Mouse (Mus musculus): ENCODE measurements at regions not wholly inside any gene's neighbourhood (a gene's known extent, or its start where the extent isn't known, plus 50 kb on each side); places are given as distances from the start of the nearest gene placed in this dataset.

DNA sequence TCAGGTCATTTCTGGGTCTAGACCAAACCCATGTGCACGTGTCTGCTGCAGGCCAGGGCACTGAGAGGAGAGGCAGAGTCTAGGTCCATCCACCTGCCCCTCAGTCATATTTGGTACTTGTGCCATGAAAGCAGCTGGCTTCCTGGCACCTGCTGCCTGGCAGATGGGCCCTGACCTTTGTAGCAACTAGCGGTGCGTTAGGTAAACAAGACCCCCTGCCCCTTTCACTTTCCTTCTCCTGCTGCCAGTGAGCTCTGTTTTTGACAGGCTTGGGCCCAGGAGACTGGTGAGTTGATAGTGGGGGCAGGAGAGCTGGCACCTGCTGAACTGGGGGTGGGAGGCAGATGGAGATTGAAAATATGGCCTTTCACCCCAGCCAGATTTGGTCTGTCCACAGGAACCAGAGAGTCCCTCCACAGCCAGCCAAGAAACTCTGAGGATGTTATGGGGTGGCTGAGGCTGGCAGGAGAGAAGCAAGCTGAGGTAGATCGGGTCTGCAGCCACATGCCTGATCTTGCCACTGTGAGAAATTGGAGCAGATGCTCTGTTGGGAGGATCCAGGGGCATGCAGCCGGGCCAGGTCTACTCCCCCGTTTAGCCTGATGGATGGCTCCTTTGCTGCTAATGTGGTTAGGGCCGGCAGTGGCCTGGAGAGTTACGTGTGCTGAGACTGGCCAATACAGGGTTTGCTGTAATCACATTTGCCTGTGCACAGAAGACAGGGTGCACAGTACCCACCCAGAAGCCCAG is 316.6 kb upstream of the 4931429L15Rik start:
- Histone ChIP-seq H3K9me3 (replicated peaks) (no peaks in the 10 kb centered on the region), H3K4me3 (no peak overlapping the region), H3K27ac (no peak overlapping the region), H3K27me3 (ENCODE audit: low read depth, poor library complexity, severe bottlenecking) (no peaks in the 10 kb centered on the region), H3K36me3 (no peaks in the 10 kb centered on the region), H3K4me1 (no peaks in the 10 kb centered on the region)
- 64% methylated on average over 8 of the region's 8 CpGs for WGBS
- no peak for DNase-seq (ENCODE audit: low spot score)

DNA sequence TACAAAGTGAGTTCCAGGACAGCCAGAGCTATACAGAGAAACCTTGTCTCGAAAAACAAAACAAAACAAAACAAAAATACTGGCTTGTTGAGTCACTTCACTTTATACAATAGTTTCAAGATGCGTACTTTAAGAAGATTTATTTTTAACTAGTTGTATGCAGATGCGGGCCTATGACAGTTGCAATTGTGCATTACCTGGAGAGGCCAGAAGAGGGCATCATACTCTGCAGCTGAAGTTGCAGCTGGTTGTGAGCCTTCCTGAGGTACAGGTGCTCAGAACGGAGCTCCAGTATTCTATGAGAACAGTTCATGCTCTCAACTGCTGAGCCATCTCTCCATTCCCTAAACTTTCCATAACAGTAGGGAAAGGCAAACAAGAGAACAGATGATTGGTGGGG is 314.2 kb upstream of the 4931429L15Rik start:
- Histone ChIP-seq H3K4me1 (no peaks in the 10 kb centered on the region), H3K36me3 (no peaks in the 10 kb centered on the region), H3K4me3 (no peak overlapping the region), H3K9me3 (replicated peaks) (no peaks in the 10 kb centered on the region), H3K27me3 (ENCODE audit: low read depth, poor library complexity, severe bottlenecking) (no peaks in the 10 kb centered on the region), H3K27ac (no peak overlapping the region)
- 80% methylated on average over 4 of the region's 4 CpGs for WGBS
- DNase-seq (ENCODE audit: low spot score), result no peak

DNA sequence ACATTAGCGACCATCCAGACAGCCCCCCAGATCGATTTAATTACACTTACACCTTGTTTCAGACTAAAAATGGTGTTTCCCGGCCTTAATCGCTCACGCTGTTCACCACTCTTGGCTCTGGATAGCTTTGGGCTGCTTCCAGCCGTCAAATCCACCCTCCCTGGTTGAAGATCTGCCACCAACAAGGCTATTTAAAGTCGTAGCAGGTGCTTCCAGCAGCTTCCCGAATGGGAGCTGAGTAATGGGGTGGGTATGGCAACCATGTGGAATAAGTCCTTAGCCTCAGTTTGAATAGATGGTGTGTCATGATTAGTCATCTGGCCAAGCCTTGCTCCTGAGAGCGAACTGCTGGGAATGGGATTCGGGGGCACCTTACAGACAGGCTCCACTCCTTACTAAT is 312.8 kb upstream of the 4931429L15Rik start:
- 83% methylated on average over 10 of the region's 10 CpGs for WGBS

DNA sequence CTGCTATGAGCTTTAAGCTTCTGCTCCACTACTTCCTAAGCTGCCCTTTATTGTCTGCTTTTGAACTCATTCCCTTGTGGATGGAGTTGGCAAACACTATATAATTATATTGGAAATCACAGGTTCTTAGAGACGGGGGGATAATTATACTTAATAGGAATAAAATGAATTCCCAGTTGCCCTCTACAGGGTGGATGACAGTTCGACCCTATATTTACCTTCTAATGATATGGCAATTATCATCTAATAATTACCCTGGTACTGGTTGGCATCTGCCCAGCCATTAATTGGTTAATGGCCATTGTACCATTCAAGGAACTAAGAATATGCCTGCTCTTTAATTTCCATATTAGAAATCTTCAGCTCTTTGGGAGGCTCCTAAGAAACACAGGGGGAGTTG is 302.5 kb upstream of the 4931429L15Rik start:
- Histone ChIP-seq H3K4me3 (no peak overlapping the region), H3K4me1 (peaks cover 7% of the 10 kb centered on the region; the same call in 1 of the 2 replicates), H3K27me3 (ENCODE audit: low read depth, poor library complexity, severe bottlenecking) (0 out of 2 replicates have a peak, but pooled peaks cover 5% of the 10 kb centered on the region), H3K9me3 (replicated peaks) (no peaks in the 10 kb centered on the region), H3K27ac (no peak overlapping the region), H3K36me3 (no peaks in the 10 kb centered on the region)
- 89% methylated on average over 2 of the region's 2 CpGs for WGBS
- no peak for DNase-seq (ENCODE audit: low spot score)

More for the DNA sequence above, 312.8 kb upstream of the 4931429L15Rik start:
- Histone ChIP-seq H3K4me3 (no peak overlapping the region), H3K27ac (no peak overlapping the region), H3K27me3 (ENCODE audit: low read depth, poor library complexity, severe bottlenecking) (no peaks in the 10 kb centered on the region), H3K36me3 (no peaks in the 10 kb centered on the region), H3K9me3 (replicated peaks) (no peaks in the 10 kb centered on the region), H3K4me1 (no peaks in the 10 kb centered on the region)
- no peak for DNase-seq (ENCODE audit: low spot score)

DNA sequence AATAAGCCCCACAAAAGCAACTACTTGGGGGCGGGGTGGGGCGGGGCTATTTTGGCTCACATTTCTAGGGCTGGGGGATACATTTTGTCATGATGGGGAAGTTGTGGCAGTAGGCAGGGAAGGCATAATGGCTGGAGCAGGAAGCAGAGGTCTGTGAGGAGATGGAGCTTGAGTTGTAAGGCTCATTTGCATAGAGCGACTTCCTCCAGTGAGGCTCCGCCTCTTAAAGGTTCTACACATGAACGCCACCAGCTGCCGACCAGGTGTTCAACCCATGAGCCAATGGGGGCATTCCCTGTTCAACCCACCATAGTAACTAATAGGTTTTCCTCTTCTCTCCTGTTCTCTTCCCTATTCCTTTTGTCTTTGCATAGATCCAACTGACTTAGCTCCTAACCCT is 302.1 kb upstream of the 4931429L15Rik start:
- Histone ChIP-seq H3K36me3 (no peaks in the 10 kb centered on the region), H3K27ac (no peak overlapping the region), H3K4me3 (no peak overlapping the region), H3K9me3 (replicated peaks) (no peaks in the 10 kb centered on the region), H3K27me3 (ENCODE audit: low read depth, poor library complexity, severe bottlenecking) (0 out of 2 replicates have a peak, but pooled peaks cover 5% of the 10 kb centered on the region), H3K4me1 (peaks cover 7% of the 10 kb centered on the region; the same call in 1 of the 2 replicates)
- WGBS, result 90% methylated on average over 6 of the region's 6 CpGs
- no peak for DNase-seq (ENCODE audit: low spot score)

DNA sequence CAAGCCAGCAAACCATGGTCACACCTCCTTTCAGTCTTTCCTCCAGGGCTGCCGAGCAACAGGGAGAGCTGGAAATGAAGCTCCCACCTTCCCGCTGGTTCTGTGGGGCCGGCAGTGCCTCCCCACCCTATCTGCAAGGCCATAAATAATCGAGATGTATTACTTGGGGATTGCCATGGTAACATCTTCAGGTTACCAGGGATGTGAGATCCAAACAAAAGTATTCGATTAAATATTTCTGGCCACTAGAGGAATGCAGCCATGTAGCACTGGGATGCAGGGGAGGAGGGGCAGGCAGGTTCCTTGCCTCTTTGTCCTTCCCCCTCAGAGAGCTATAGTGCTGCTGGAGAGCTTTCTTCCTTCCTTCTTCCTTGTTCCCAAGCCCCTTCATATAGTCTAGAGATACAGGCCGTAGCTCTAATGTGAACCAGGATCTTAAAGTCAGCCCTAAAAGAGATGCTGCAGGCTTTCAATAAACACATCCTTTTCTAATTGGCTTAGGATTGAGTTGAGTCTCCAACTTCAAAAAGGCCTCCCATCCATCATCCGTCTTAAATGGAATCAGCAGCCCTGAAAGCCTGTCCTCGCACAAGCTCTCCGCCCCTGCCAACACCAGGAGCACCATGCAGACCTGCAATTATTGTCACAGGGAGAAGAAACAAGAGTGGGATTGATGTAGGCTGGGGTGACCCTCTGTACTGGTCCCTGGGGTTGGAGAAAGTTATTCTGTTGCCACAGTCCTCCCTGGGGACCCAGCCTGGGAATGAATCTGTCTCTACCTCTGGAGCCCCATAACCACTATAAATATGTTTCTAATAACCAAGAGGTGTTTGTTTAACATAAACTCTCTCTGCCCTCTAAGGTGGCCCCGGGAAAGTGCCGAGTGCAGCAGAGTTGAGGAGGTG is 290.6 kb upstream of the 4931429L15Rik start:
- H3K27me3 ChIP-seq (ENCODE audit: low read depth, poor library complexity, severe bottlenecking), result peaks cover 34% of the 10 kb centered on the region
- no peaks in the 10 kb centered on the region; the same call in 1 of the 2 replicates for H3K9me3 ChIP-seq (replicated peaks)
- peak overlapping the region; percentile 72 for H3K27ac ChIP-seq
- no peaks in the 10 kb centered on the region for H3K36me3 ChIP-seq
- H3K4me3 ChIP-seq, result no peak overlapping the region; the same call in 1 of the 2 replicates
- H3K4me1 ChIP-seq, result peaks cover 34% of the 10 kb centered on the region
- DNase-seq (ENCODE audit: low spot score), result peak; percentile 75
- WGBS, result 19% methylated on average over 11 of the region's 11 CpGs

DNA sequence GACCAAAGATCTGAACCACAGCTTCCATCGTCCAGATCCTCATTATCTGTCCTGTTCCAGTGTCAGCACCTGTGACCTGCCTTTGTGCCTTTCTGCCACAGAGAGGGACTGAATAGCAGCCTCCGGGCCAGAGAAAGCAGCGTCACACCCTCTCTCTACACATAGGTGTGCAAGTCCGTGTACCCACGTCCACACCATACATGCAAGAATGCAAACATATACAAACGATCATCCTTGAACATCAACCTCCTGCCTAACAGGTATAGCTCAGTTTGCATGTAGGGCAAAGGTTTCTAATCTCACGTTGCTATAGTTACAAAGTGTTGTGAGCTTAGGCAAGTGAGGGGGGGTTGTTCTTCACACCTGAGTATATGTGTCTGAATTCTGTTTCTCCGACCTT is 288.9 kb upstream of the 4931429L15Rik start:
- Histone ChIP-seq H3K9me3 (replicated peaks) (no peaks in the 10 kb centered on the region; the same call in 1 of the 2 replicates), H3K27ac (no peak overlapping the region), H3K36me3 (no peaks in the 10 kb centered on the region), H3K4me3 (no peak overlapping the region), H3K4me1 (peaks cover 34% of the 10 kb centered on the region), H3K27me3 (ENCODE audit: low read depth, poor library complexity, severe bottlenecking) (peaks cover 31% of the 10 kb centered on the region)
- DNase-seq (ENCODE audit: low spot score), result no peak
- 89% methylated on average over 8 of the region's 8 CpGs for WGBS

DNA sequence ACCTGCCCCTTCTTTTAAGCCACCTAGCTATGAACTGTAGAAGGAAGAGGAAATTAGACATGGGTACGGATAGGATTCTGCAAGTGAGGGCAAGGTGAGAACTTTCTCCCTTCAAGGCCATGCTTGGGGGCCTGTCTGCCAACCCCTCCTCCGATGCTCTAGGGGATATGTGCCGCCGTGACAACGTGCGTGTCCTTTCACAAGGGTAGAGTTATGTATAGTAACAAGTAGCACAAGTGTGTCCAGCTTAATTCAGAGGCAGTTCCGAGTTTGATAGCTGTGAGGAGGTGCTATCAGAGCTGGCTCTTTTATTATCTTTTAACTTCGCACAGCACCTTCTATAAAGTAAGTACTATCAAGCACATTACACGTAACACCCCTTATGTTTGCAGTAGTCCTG is 281.0 kb upstream of the 4931429L15Rik start:
- no peaks in the 10 kb centered on the region for H3K9me3 ChIP-seq (replicated peaks)
- H3K27ac ChIP-seq, result no peak overlapping the region
- DNase-seq (ENCODE audit: low spot score), result no peak
- WGBS, result 90% methylated on average over 9 of the region's 9 CpGs
- H3K36me3 ChIP-seq, result no peaks in the 10 kb centered on the region
- no peak overlapping the region for H3K4me3 ChIP-seq
- H3K4me1 ChIP-seq, result peaks cover 31% of the 10 kb centered on the region
- H3K27me3 ChIP-seq (ENCODE audit: low read depth, poor library complexity, severe bottlenecking), result 0 out of 2 replicates have a peak, but pooled peaks cover 5% of the 10 kb centered on the region

DNA sequence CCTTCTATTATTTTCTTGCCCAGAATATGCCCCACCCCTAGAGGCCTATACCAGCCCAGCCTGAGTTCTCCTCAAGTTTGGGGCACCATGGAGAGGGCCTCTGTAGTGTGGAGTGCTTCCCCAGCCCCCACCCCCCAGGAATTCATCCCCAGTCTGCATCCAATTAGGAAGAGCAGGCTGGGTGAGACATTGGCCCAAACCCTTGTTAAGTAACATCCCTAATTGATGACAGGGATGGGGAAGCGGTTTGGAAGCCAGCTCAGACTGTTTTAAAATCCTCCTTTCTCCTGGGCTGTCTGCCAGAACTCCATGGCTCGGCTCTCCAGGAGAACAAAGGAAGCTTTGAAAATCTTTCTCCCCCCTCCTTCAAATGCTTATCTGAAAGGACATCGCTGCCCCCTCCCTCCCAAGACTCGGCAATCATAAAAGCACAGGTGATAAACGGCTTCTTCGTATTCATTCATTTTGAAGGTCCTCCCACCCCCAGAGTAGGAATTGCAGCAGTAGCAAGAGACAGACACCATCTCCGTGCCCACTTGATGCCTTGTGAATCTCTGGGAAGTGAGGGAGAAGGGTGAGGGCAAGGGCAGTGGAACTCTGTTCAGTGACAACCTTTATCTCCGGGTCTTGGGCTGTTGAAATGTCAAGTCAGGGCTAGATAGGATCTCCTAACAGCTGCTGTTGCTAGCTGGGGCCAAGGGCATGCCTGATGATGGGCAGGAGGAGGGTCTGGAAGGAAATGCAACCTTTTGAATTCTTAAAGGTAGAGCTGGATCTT is 280.3 kb upstream of the 4931429L15Rik start:
- H3K4me3 ChIP-seq, result no peak overlapping the region
- H3K27ac ChIP-seq, result no peak overlapping the region
- no peaks in the 10 kb centered on the region for H3K9me3 ChIP-seq (replicated peaks)
- no peak for DNase-seq (ENCODE audit: low spot score)
- 0 out of 2 replicates have a peak, but pooled peaks cover 5% of the 10 kb centered on the region for H3K27me3 ChIP-seq (ENCODE audit: low read depth, poor library complexity, severe bottlenecking)
- H3K36me3 ChIP-seq, result no peaks in the 10 kb centered on the region
- WGBS, result 25% methylated on average over 8 of the region's 8 CpGs
- peaks cover 31% of the 10 kb centered on the region for H3K4me1 ChIP-seq

DNA sequence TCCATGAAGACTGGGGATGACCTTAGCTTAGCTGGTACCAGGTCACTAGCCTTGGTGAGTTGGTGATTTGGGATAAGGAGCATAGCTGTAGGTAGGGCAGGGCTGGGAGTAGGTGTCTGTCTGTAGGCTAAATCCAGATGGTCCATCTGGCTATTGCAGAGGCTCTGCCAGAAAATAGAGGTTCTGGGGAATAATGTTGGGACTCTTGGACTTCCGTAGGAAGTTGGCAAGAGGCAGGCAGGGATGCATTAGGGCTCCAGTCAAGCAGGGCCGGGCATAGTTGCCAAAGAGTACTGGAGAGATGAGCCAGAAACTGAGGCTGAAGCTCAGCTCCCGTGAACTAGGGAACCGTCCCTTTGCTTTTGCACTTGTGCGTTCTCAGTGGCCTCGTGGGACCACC is 278.7 kb upstream of the 4931429L15Rik start:
- Histone ChIP-seq H3K9me3 (replicated peaks) (no peaks in the 10 kb centered on the region), H3K27me3 (ENCODE audit: low read depth, poor library complexity, severe bottlenecking) (no peaks in the 10 kb centered on the region), H3K4me1 (peaks cover 29% of the 10 kb centered on the region), H3K36me3 (no peaks in the 10 kb centered on the region), H3K4me3 (no peak overlapping the region), H3K27ac (no peak overlapping the region)
- DNase-seq (ENCODE audit: low spot score), result no peak
- 91% methylated on average over 6 of the region's 6 CpGs for WGBS

DNA sequence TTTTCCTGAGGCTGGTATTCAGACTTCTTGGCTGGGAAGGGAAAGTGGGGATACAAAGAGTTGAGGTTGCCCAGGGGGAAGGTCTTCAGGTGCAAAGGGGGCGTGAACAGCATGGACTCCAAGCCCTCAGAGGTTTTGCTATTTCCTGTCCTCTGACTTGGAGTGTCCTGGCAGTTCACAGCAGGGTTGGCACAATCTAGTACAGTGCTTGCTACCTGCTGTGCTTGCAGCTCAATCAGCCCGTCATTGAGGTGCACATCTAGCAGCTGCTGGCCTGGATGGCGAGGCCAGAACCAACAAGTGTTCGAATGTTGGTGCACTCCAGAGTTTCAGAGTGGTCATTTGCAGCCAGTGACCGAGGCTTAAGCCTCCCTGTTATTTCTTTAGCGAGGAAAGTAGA is 273.7 kb upstream of the 4931429L15Rik start:
- no peaks in the 10 kb centered on the region for H3K9me3 ChIP-seq (replicated peaks)
- H3K27me3 ChIP-seq (ENCODE audit: low read depth, poor library complexity, severe bottlenecking), result no peaks in the 10 kb centered on the region
- DNase-seq (ENCODE audit: low spot score), result no peak
- no peaks in the 10 kb centered on the region for H3K36me3 ChIP-seq
- no peak overlapping the region for H3K4me3 ChIP-seq
- no peaks in the 10 kb centered on the region for H3K4me1 ChIP-seq
- 86% methylated on average over 6 of the region's 6 CpGs for WGBS
- no peak overlapping the region for H3K27ac ChIP-seq

DNA sequence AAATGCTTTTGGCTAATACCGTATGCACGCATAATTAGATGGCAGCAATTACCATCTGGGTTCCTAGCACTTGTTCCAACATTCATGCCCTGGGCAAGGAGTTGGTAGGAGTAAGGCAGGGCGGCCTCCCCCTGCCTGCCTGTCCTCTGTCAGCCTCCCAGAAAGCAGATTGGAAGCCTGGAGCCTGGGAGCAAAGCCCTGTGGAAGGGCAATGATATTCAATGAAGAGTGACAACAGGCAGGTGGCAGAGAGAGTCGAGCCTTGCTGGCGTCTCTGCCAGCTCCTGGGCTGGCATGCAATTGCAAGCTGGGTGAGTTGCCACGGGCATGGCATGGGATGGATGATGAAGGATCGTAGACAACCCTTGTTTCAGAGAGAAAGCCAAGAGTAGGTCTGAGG is 273.1 kb upstream of the 4931429L15Rik start:
- Histone ChIP-seq H3K4me1 (no peaks in the 10 kb centered on the region), H3K9me3 (replicated peaks) (no peaks in the 10 kb centered on the region), H3K27me3 (ENCODE audit: low read depth, poor library complexity, severe bottlenecking) (no peaks in the 10 kb centered on the region), H3K27ac (no peak overlapping the region), H3K36me3 (no peaks in the 10 kb centered on the region), H3K4me3 (no peak overlapping the region)
- WGBS, result 93% methylated on average over 7 of the region's 7 CpGs
- DNase-seq (ENCODE audit: low spot score), result no peak
